Mouse (Mus musculus): ENCODE measurements around the gene Ndc1. TPM values are rescaled to one million over a fixed set of nuclear protein-coding genes. Genes with fewer than 3 reads are reported as not detected.

The Ndc1 gene
- polyA plus RNA-seq, 1 experiment from 2014 or later = 54.5 TPM

GRCm38 (mm10) chr4:107425616-107426015, 58.0 kb downstream of the Ndc1 start:
- H3K4me2 ChIP-seq (ENCODE audit: low read depth, low read length, severe bottlenecking) = no peak overlapping the region
- DNase-seq (ENCODE audit: low spot score) (no peak), ATAC-seq (replicated peaks; ENCODE audit: low FRiP score) (no peak)
- WGBS = 95% methylated on average over 12 of the region's 12 CpGs
- no peaks in the 10 kb centered on the region for H3K27me3 ChIP-seq (ENCODE audit: control insufficient read depth, insufficient read depth, low read length)
- H3K9me3 ChIP-seq (ENCODE audit: control insufficient read depth, low read length) = no peaks in the 10 kb centered on the region
- H3K36me3 ChIP-seq (ENCODE audit: control insufficient read depth, insufficient read depth, low read length) = no peaks in the 10 kb centered on the region
- peaks cover 4% of the 10 kb centered on the region; the same call in 1 of the 2 replicates for H3K4me1 ChIP-seq (replicated peaks; ENCODE audit: control insufficient read depth, insufficient read depth, low read length)
- no peak overlapping the region for H3K4me3 ChIP-seq (ENCODE audit: low read depth, low read length)
- H3K27ac ChIP-seq (ENCODE audit: low read depth, low read length) = no peak overlapping the region
- H3K9ac ChIP-seq (ENCODE audit: low read length) = no peak overlapping the region

- Histone ChIP-seq H3K4me3 (ENCODE audit: low read depth, low read length) (no peak overlapping the region), H3K27ac (ENCODE audit: low read depth, low read length) (no peak overlapping the region), H3K4me1 (replicated peaks; ENCODE audit: control insufficient read depth, insufficient read depth, low read length) (peaks cover 3% of the 10 kb centered on the region; the same call in 1 of the 2 replicates), H3K9ac (ENCODE audit: low read length) (no peak overlapping the region), H3K9me3 (ENCODE audit: control insufficient read depth, low read length) (no peaks in the 10 kb centered on the region), H3K4me2 (ENCODE audit: low read depth, low read length, severe bottlenecking) (no peak overlapping the region), H3K27me3 (ENCODE audit: control insufficient read depth, insufficient read depth, low read length) (no peaks in the 10 kb centered on the region; the same call in 1 of the 2 replicates), H3K36me3 (ENCODE audit: control insufficient read depth, insufficient read depth, low read length) (no peaks in the 10 kb centered on the region)
- 85% methylated on average over 9 of the region's 9 CpGs for WGBS
- DNase-seq (ENCODE audit: low spot score) (no peak), ATAC-seq (replicated peaks; ENCODE audit: low FRiP score) (no peak)
Measured at GRCm38 (mm10) chr4:107426631-107427030, 59.0 kb downstream of the Ndc1 start.

GRCm38 (mm10) chr4:107432717-107433116, 65.1 kb downstream of the Ndc1 start:
- H3K4me3 ChIP-seq (ENCODE audit: low read depth, low read length) = no peak overlapping the region
- no peak for ATAC-seq (replicated peaks; ENCODE audit: low FRiP score)
- WGBS = 83% methylated on average over 5 of the region's 5 CpGs
- H3K27me3 ChIP-seq (ENCODE audit: control insufficient read depth, insufficient read depth, low read length) = peaks cover 39% of the 10 kb centered on the region
- peaks cover 10% of the 10 kb centered on the region; the same call in 1 of the 2 replicates for H3K4me1 ChIP-seq (replicated peaks; ENCODE audit: control insufficient read depth, insufficient read depth, low read length)
- DNase-seq (ENCODE audit: low spot score) = no peak
- no peaks in the 10 kb centered on the region for H3K36me3 ChIP-seq (ENCODE audit: control insufficient read depth, insufficient read depth, low read length)
- no peak overlapping the region for H3K9ac ChIP-seq (ENCODE audit: low read length)
- no peaks in the 10 kb centered on the region for H3K9me3 ChIP-seq (ENCODE audit: control insufficient read depth, low read length)
- H3K27ac ChIP-seq (ENCODE audit: low read depth, low read length) = no peak overlapping the region
- no peak overlapping the region for H3K4me2 ChIP-seq (ENCODE audit: low read depth, low read length, severe bottlenecking)

GRCm38 (mm10) chr4:107433998-107434355, 66.4 kb downstream of the Ndc1 start:
- Histone ChIP-seq H3K4me1 (replicated peaks; ENCODE audit: control insufficient read depth, insufficient read depth, low read length) (peaks cover 10% of the 10 kb centered on the region; the same call in 1 of the 2 replicates), H3K27me3 (ENCODE audit: control insufficient read depth, insufficient read depth, low read length) (peaks cover 43% of the 10 kb centered on the region), H3K36me3 (ENCODE audit: control insufficient read depth, insufficient read depth, low read length) (no peaks in the 10 kb centered on the region), H3K27ac (ENCODE audit: low read depth, low read length) (no peak overlapping the region), H3K9me3 (ENCODE audit: control insufficient read depth, low read length) (no peaks in the 10 kb centered on the region), H3K9ac (ENCODE audit: low read length) (peak overlapping the region; percentile 58; the same call in 1 of the 2 replicates), H3K4me2 (ENCODE audit: low read depth, low read length, severe bottlenecking) (peak overlapping the region; percentile 98), H3K4me3 (ENCODE audit: low read depth, low read length) (peak overlapping the region; percentile 63)
- DNase-seq (ENCODE audit: low spot score) (no peak), ATAC-seq (replicated peaks; ENCODE audit: low FRiP score) (no peak)
- 6% methylated on average over 15 of the region's 15 CpGs for WGBS

GRCm38 (mm10) chr4:107434356-107435237, 67.0 kb downstream of the Ndc1 start, which contains the start of gene Glis1:
Glis1 (plus strand) TSS chr4:107434591.
- H3K36me3 ChIP-seq (ENCODE audit: control insufficient read depth, insufficient read depth, low read length) = no peaks in the 10 kb centered on the region
- H3K4me1 ChIP-seq (replicated peaks; ENCODE audit: control insufficient read depth, insufficient read depth, low read length) = peaks cover 10% of the 10 kb centered on the region; the same call in 1 of the 2 replicates
- peak within 1 kb of the TSS; percentile 58 for H3K9ac ChIP-seq (ENCODE audit: low read length)
- under 1% methylated on average over 111 of the region's 112 CpGs for WGBS
- peak within 1 kb of the TSS; percentile 98 for H3K4me2 ChIP-seq (ENCODE audit: low read depth, low read length, severe bottlenecking)
- H3K27ac ChIP-seq (ENCODE audit: low read depth, low read length) = no peak within 1 kb of the TSS
- peak; percentile 88 for ATAC-seq (replicated peaks; ENCODE audit: low FRiP score)
- H3K4me3 ChIP-seq (ENCODE audit: low read depth, low read length) = peak within 1 kb of the TSS; percentile 63
- peak; percentile 82 for DNase-seq (ENCODE audit: low spot score)
- H3K27me3 ChIP-seq (ENCODE audit: control insufficient read depth, insufficient read depth, low read length) = peaks cover 43% of the 10 kb centered on the region
- H3K9me3 ChIP-seq (ENCODE audit: control insufficient read depth, low read length) = no peaks in the 10 kb centered on the region

GRCm38 (mm10) chr4:107435238-107435946, 67.8 kb downstream of the Ndc1 start:
- Histone ChIP-seq H3K27me3 (ENCODE audit: control insufficient read depth, insufficient read depth, low read length) (peaks cover 43% of the 10 kb centered on the region), H3K27ac (ENCODE audit: low read depth, low read length) (no peak overlapping the region), H3K4me1 (replicated peaks; ENCODE audit: control insufficient read depth, insufficient read depth, low read length) (peaks cover 10% of the 10 kb centered on the region; the same call in 1 of the 2 replicates), H3K9me3 (ENCODE audit: control insufficient read depth, low read length) (no peaks in the 10 kb centered on the region), H3K4me2 (ENCODE audit: low read depth, low read length, severe bottlenecking) (peak overlapping the region; percentile 98), H3K36me3 (ENCODE audit: control insufficient read depth, insufficient read depth, low read length) (no peaks in the 10 kb centered on the region), H3K9ac (ENCODE audit: low read length) (peak overlapping the region; percentile 58), H3K4me3 (ENCODE audit: low read depth, low read length) (peak overlapping the region; percentile 63)
- DNase-seq (ENCODE audit: low spot score) (no peak), ATAC-seq (replicated peaks; ENCODE audit: low FRiP score) (peak; percentile 29; the same call in 1 of the 2 replicates)
- 1% methylated on average over 47 of the region's 47 CpGs for WGBS

GRCm38 (mm10) chr4:107436476-107436875, 68.9 kb downstream of the Ndc1 start:
- 89% methylated on average over 7 of the region's 7 CpGs for WGBS
- peaks cover 43% of the 10 kb centered on the region for H3K27me3 ChIP-seq (ENCODE audit: control insufficient read depth, insufficient read depth, low read length)
- peaks cover 12% of the 10 kb centered on the region; the same call in 1 of the 2 replicates for H3K4me1 ChIP-seq (replicated peaks; ENCODE audit: control insufficient read depth, insufficient read depth, low read length)
- DNase-seq (ENCODE audit: low spot score) (no peak), ATAC-seq (replicated peaks; ENCODE audit: low FRiP score) (no peak)
- no peaks in the 10 kb centered on the region for H3K9me3 ChIP-seq (ENCODE audit: control insufficient read depth, low read length)
- H3K27ac ChIP-seq (ENCODE audit: low read depth, low read length) = no peak overlapping the region
- H3K4me2 ChIP-seq (ENCODE audit: low read depth, low read length, severe bottlenecking) = no peak overlapping the region
- no peak overlapping the region for H3K4me3 ChIP-seq (ENCODE audit: low read depth, low read length)
- H3K9ac ChIP-seq (ENCODE audit: low read length) = no peak overlapping the region
- no peaks in the 10 kb centered on the region for H3K36me3 ChIP-seq (ENCODE audit: control insufficient read depth, insufficient read depth, low read length)

GRCm38 (mm10) chr4:107438741-107439140, 71.2 kb downstream of the Ndc1 start:
- Histone ChIP-seq H3K4me1 (replicated peaks; ENCODE audit: control insufficient read depth, insufficient read depth, low read length) (peaks cover 16% of the 10 kb centered on the region; the same call in 1 of the 2 replicates), H3K4me2 (ENCODE audit: low read depth, low read length, severe bottlenecking) (no peak overlapping the region), H3K9me3 (ENCODE audit: control insufficient read depth, low read length) (no peaks in the 10 kb centered on the region), H3K27me3 (ENCODE audit: control insufficient read depth, insufficient read depth, low read length) (peaks cover 36% of the 10 kb centered on the region), H3K4me3 (ENCODE audit: low read depth, low read length) (no peak overlapping the region), H3K27ac (ENCODE audit: low read depth, low read length) (no peak overlapping the region), H3K36me3 (ENCODE audit: control insufficient read depth, insufficient read depth, low read length) (no peaks in the 10 kb centered on the region), H3K9ac (ENCODE audit: low read length) (no peak overlapping the region)
- DNase-seq (ENCODE audit: low spot score) (no peak), ATAC-seq (replicated peaks; ENCODE audit: low FRiP score) (no peak)
- 93% methylated on average over 8 of the region's 8 CpGs for WGBS
